ENCODE assay signal across 11 mouse cellular contexts in the genomic region with DNA sequence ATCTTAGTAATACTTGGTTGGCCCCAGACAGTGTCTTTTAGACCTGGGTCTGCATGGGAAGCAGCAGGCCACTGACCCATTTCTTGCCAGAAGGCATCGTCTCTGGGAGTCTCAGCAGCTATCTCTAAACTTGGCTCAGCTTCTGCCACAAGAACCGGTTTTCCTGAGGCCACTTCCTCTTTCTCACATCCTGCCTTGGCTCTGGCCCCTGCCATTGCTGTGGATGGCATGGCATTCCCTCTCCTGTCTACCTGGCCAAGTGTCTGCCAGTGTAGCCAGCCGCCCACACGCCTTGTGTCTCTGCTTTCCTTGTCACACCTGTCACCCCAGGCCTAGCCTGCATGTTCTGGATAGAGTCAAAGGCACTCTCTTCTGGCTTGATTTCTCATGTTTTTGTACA. TPM values are rescaled to one million over a fixed set of nuclear protein-coding genes. Genes with fewer than 3 reads are reported as not detected.
DNase-seq lines count a peak whose midpoint lies in the region; ATAC-seq lines count a peak whose summit lies in the region.
"Had no signal": no experiment of that assay in that cellular context is flagged by ENCODE, and none has a peak within 500 bp of the region (broad histone marks: within the 10 kb centered on the region; RNA-seq: fewer than 3 reads in every experiment).

No protein-coding gene starts in this region.

- H3K9me3 ChIP-seq in kidney, embryonic 14.5 days (ENCODE audit: control insufficient read depth, low read length): no peaks in the 10 kb centered on the region

- H3K4me2 ChIP-seq in kidney, embryonic 14.5 days (replicated peaks; ENCODE audit: low read depth, low read length): no peak overlapping the region

- no peaks in the 10 kb centered on the region for H3K4me1 ChIP-seq in kidney, embryonic 14.5 days (ENCODE audit: control insufficient read depth, insufficient read depth, low read length)

- H3K9ac ChIP-seq in kidney, embryonic 14.5 days (ENCODE audit: low read depth, low read length): no peak overlapping the region

- no peak overlapping the region for H3K4me3 ChIP-seq in kidney, embryonic 14.5 days (ENCODE audit: low read length)

- H3K27me3 ChIP-seq in kidney, embryonic 14.5 days (ENCODE audit: control insufficient read depth, insufficient read depth, low read length): no peaks in the 10 kb centered on the region

- no peak overlapping the region for H3K27ac ChIP-seq in kidney, embryonic 14.5 days (ENCODE audit: low read depth, low read length)

- peak; percentile 7 to 33 for DNase-seq in adrenal gland, adult (ENCODE audit: inconsistent age in 2 of 2, low spot score in 1 of 2)
- no peak for DNase-seq in adrenal gland, adult 18-20 months (ENCODE audit: low spot score in 2 of 2)
- peak; percentile 6 for DNase-seq in kidney, adult 18-20 months
- DNase-seq in cerebellum, adult 11 months: peak; percentile 78
- DNase-seq in kidney, postnatal 14 days: peak; percentile 22
- DNase-seq in Muller cell, postnatal 12 days (ENCODE audit: inconsistent ontology term): no peak
- DNase-seq in thymus, postnatal 10 days (ENCODE audit: low spot score in 2 of 2): no peak

- WGBS in kidney, embryonic 14.5 days: 59% methylated on average over 4 of the region's 4 CpGs

- ATAC-seq in kidney, embryonic 14.5 days (ENCODE audit: low FRiP score, low TSS enrichment): no peak

- H3K36me3 ChIP-seq in kidney, embryonic 14.5 days (ENCODE audit: control insufficient read depth, insufficient read depth, low read length): no peaks in the 10 kb centered on the region

RNA-seq across cellular contexts. Expression of gene Grxcr1, which starts 17.1 kb away (rescaled TPM):
- not detected for total RNA-seq in adrenal gland, adult 18-20 months (2021)
- polyA plus RNA-seq in kidney, embryonic 14.5 days (2014; fragmentation: Nextera tagmentation; extraction: Ambion mirVana): not detected in 2 replicates
- total RNA-seq: gastrocnemius, postnatal 4 days; layer of hippocampus, postnatal 25 days; neutrophil, adult 5-6 weeks had no signal

Comparison
In these comparisons a context has a peak if more than half of its experiments do, and no peak if none do; other contexts are left out.
1. DNase-seq: peak in adrenal gland, adult (2 of 2), kidney, adult 18-20 months (single experiment), cerebellum, adult 11 months (single experiment) and kidney, postnatal 14 days (single experiment); none in adrenal gland, adult 18-20 months (0 of 2), Muller cell, postnatal 12 days (single experiment) and thymus, postnatal 10 days (0 of 2).